Mouse (Mus musculus) liver, postnatal 0 days (tissue): ENCODE data around the gene 2700097O09Rik. TPM values are rescaled to one million over a fixed set of nuclear protein-coding genes. Genes with fewer than 3 reads are reported as not detected.

Source experiments
- ATAC-seq: fragments of 200-750 bp; cut with Nextera tagmentation; 2 replicates; pipeline ENCODE4 v1.8.0; 2017; ENCODE audit warnings: mild to moderate bottlenecking, moderate library complexity
- DNase-seq: peaks from one replicate; pipeline ENCODE4 v3.0.0-alpha.2; 2016
- H3K27ac ChIP-seq: fragments of 300-500 bp; sonication (generic); 2 replicates; pipeline ENCODE4 v1.5.1; 2014; ENCODE audit warnings: antibody characterized with exemption, moderate library complexity, mild to moderate bottlenecking, low read depth
- H3K27me3 ChIP-seq: fragments of 300-500 bp; sonication (generic); 2 replicates; pipeline ENCODE4 v1.6.1; 2014; ENCODE audit warnings: low read length, control low read depth, mixed read lengths; ENCODE audit not compliant: insufficient read depth
- H3K36me3 ChIP-seq: fragments of 300-500 bp; sonication (generic); replicated peaks from 2 replicates; pipeline ENCODE4 v1.6.1; 2014; ENCODE audit warnings: mild to moderate bottlenecking, control low read depth, low read length, moderate library complexity, mixed read lengths; ENCODE audit not compliant: insufficient read depth
- H3K4me1 ChIP-seq: fragments of 300-500 bp; sonication (generic); 2 replicates; pipeline ENCODE4 v1.6.1; 2014; ENCODE audit warnings: antibody characterized with exemption, mild to moderate bottlenecking, control low read depth; ENCODE audit not compliant: insufficient read depth
- H3K4me2 ChIP-seq: fragments of 300-500 bp; sonication (generic); 2 replicates; pipeline ENCODE4 v1.6.1; 2014; ENCODE audit warnings: low read depth, mild to moderate bottlenecking, low read length, moderate library complexity, mixed read lengths
- H3K4me3 ChIP-seq: fragments of 300-500 bp; sonication (generic); 2 replicates; pipeline ENCODE4 v1.5.1; 2014; ENCODE audit warnings: low read depth, low read length
- H3K9ac ChIP-seq: fragments of 300-500 bp; sonication (generic); replicated peaks from 2 replicates; pipeline ENCODE4 v1.6.1; 2014; ENCODE audit warnings: mild to moderate bottlenecking, moderate library complexity
- H3K9me3 ChIP-seq: fragments of 300-500 bp; sonication (generic); 2 replicates; pipeline ENCODE4 v1.6.1; 2016; ENCODE audit warnings: mild to moderate bottlenecking, control low read depth, low read length, mixed read lengths
- CTCF ChIP-seq: sonication (generic); IDR thresholded peaks from 2 replicates; pipeline ENCODE4 v1.5.1; 2016; ENCODE audit warnings: antibody characterized with exemption, low read depth
- EP300 ChIP-seq: IDR thresholded peaks from 2 replicates; pipeline ENCODE4 v1.6.1; 2016; ENCODE audit warnings: antibody characterized with exemption, low read depth, mild to moderate bottlenecking
- WGBS: fragments of 180-500 bp; shearing (Covaris S2); extraction: QIAGEN DNeasy Blood & Tissue Kit; methylation state at CpG from one replicate; pipeline ENCODE4 v1.1.7; 2014; ENCODE audit not compliant: insufficient replicate concordance; 5-methylcytosine and 5-hydroxymethylcytosine counted together
- polyA plus RNA-seq: library from polyadenylated mRNA; unstranded; fragments of >200 nt; fragmentation: Nextera tagmentation; extraction: Ambion mirVana; gene quantifications from 2 replicates; pipeline ENCODE4 v1.2.1, GENCODE M21; 2015

Gene 2700097O09Rik
- polyA plus RNA-seq, 1 experiment from 2014 or later: 14.0 TPM

GRCm38 (mm10) chr12:55059812-55060211 lies 20.1 kb downstream of the 2700097O09Rik start:
- peaks cover 16% of the 10 kb centered on the region for H3K4me1 ChIP-seq
- H3K9me3 ChIP-seq: no peaks in the 10 kb centered on the region
- H3K4me2 ChIP-seq: no peak overlapping the region
- no peak overlapping the region for H3K4me3 ChIP-seq
- peak overlapping the region; percentile 61 for H3K27ac ChIP-seq
- WGBS: 28% methylated on average over 3 of the region's 3 CpGs
- no peak overlapping the region for H3K9ac ChIP-seq
- ATAC-seq (peak; percentile 50), DNase-seq (no peak)
- peaks cover 11% of the 10 kb centered on the region for H3K36me3 ChIP-seq
- no peak for TF ChIP-seq EP300
- TF ChIP-seq CTCF: no peak
- no peaks in the 10 kb centered on the region for H3K27me3 ChIP-seq

- peak; percentile 24 for DNase-seq
- peak; percentile 46; the same call in 1 of the 2 replicates for ATAC-seq
Observed at GRCm38 (mm10) chr12:55058865-55059615, 20.9 kb downstream of the 2700097O09Rik start.

GRCm38 (mm10) chr12:55056703-55057102 lies 23.2 kb downstream of the 2700097O09Rik start:
- Histone ChIP-seq H3K27me3 (no peaks in the 10 kb centered on the region), H3K36me3 (peaks cover 10% of the 10 kb centered on the region), H3K4me3 (no peak overlapping the region), H3K4me1 (peaks cover 18% of the 10 kb centered on the region), H3K9ac (no peak overlapping the region), H3K4me2 (no peak overlapping the region), H3K9me3 (no peaks in the 10 kb centered on the region), H3K27ac (no peak overlapping the region)
- ATAC-seq (no peak), DNase-seq (no peak)
- 70% methylated on average over 2 of the region's 2 CpGs for WGBS
- TF ChIP-seq CTCF (no peak), EP300 (no peak)

More at GRCm38 (mm10) chr12:55058865-55059615, 20.9 kb downstream of the 2700097O09Rik start:
- Histone ChIP-seq H3K9me3 (no peaks in the 10 kb centered on the region), H3K27ac (peak overlapping the region; percentile 61), H3K9ac (no peak overlapping the region), H3K36me3 (peaks cover 11% of the 10 kb centered on the region), H3K4me1 (peaks cover 16% of the 10 kb centered on the region), H3K4me3 (no peak overlapping the region), H3K27me3 (no peaks in the 10 kb centered on the region), H3K4me2 (no peak overlapping the region)
- WGBS: 69% methylated on average over 6 of the region's 6 CpGs
- TF ChIP-seq EP300 (peak; percentile 39; the same call in 1 of the 2 replicates), CTCF (no peak)

GRCm38 (mm10) chr12:55054551-55055241 lies 25.2 kb downstream of the 2700097O09Rik start:
- peaks cover 11% of the 10 kb centered on the region for H3K36me3 ChIP-seq
- H3K9me3 ChIP-seq: no peaks in the 10 kb centered on the region
- DNase-seq (no peak), ATAC-seq (no peak)
- no peak overlapping the region for H3K9ac ChIP-seq
- no peak overlapping the region for H3K4me3 ChIP-seq
- no peak overlapping the region for H3K4me2 ChIP-seq
- H3K27me3 ChIP-seq: no peaks in the 10 kb centered on the region
- TF ChIP-seq EP300 (peak; percentile 33; the same call in 1 of the 2 replicates), CTCF (no peak)
- 58% methylated on average over 2 of the region's 2 CpGs for WGBS
- peak overlapping the region; percentile 25; the same call in 1 of the 2 replicates for H3K27ac ChIP-seq
- peaks cover 20% of the 10 kb centered on the region for H3K4me1 ChIP-seq

- Histone ChIP-seq H3K9me3 (no peaks in the 10 kb centered on the region), H3K4me2 (no peak overlapping the region), H3K27me3 (no peaks in the 10 kb centered on the region), H3K9ac (no peak overlapping the region), H3K27ac (peak overlapping the region; percentile 79), H3K36me3 (peaks cover 5% of the 10 kb centered on the region; the same call in 1 of the 2 replicates), H3K4me1 (0 out of 2 replicates have a peak, but pooled peaks cover 9% of the 10 kb centered on the region), H3K4me3 (no peak overlapping the region)
- DNase-seq (peak; percentile 37), ATAC-seq (peak; percentile 46)
- 53% methylated on average over 7 of the region's 7 CpGs for WGBS
- peak; percentile 90 for TF ChIP-seq EP300
- no peak for TF ChIP-seq CTCF
Observed at GRCm38 (mm10) chr12:55053267-55053666, 26.6 kb downstream of the 2700097O09Rik start.
